Mouse (Mus musculus) left cerebral cortex, adult 2 months (tissue): ENCODE results near the gene Sipa1. TPM values are rescaled to one million over a fixed set of nuclear protein-coding genes. Genes with fewer than 3 reads are reported as not detected.
A peak's percentile ranks its signal among the peaks of the same experiment; 100 is the strongest.

Source experiments
- DNase-seq, 2 experiments: peaks; one replicate each; pipeline ENCODE4 v3.0.0; 2021 to 2022; ENCODE audit warnings: low spot score in 2 of 2, mixed read lengths in 1 of 2; ENCODE audit errors: extremely low spot score in 1 of 2
- H3K27ac ChIP-seq: fragments of 200-600 bp; 2 replicates; pipeline ENCODE4 v1.8.1; 2022
- H3K4me3 ChIP-seq: fragments of 200-600 bp; 2 replicates; pipeline ENCODE4 v1.8.1; 2022
- CTCF ChIP-seq: fragments of 200-600 bp; IDR thresholded peaks from 2 replicates; pipeline ENCODE4 v1.8.1; 2022; ENCODE audit warnings: antibody characterized with exemption, mild to moderate bottlenecking, moderate library complexity
- intact Hi-C: fragments of 180-260 bp; cut with DNase I; formaldehyde crosslinking; loops from one replicate; pipeline ENCODE4 v1.15.1; 2025
- long read RNA-seq, 2 experiments: library from polyadenylated mRNA; stranded (forward); transcript quantifications; one replicate each; pipeline ENCODE4 v2.0.0; 2021; ENCODE audit warnings: borderline mapping rate in 2 of 2
- total RNA-seq, 2 experiments: library from RNA; stranded (reverse); gene quantifications; 2 replicates each; pipeline ENCODE4 v1.2.3; 2021

The Sipa1 gene
- 10 to 100 TPM; 18.2 to 19.0 TPM for total RNA-seq
- long read RNA-seq, experiment 1, transcript Sipa1-203 (17 exons, 3,584 nt) = major isoform, 7 of 28 reads
- long read RNA-seq, experiment 1, partial matches to known transcripts = 4 of 28 reads
- long read RNA-seq, experiment 1, other reads (novel, unspliced or antisense) = 10 of 28 reads
- long read RNA-seq, experiment 2, transcript Sipa1-204 (16 exons, 3,583 nt) = major isoform, 6 of 35 reads
- long read RNA-seq, experiment 2, partial matches to known transcripts = 11 of 35 reads
- long read RNA-seq, experiment 2, other reads (novel, unspliced or antisense) = 11 of 35 reads

DNA sequence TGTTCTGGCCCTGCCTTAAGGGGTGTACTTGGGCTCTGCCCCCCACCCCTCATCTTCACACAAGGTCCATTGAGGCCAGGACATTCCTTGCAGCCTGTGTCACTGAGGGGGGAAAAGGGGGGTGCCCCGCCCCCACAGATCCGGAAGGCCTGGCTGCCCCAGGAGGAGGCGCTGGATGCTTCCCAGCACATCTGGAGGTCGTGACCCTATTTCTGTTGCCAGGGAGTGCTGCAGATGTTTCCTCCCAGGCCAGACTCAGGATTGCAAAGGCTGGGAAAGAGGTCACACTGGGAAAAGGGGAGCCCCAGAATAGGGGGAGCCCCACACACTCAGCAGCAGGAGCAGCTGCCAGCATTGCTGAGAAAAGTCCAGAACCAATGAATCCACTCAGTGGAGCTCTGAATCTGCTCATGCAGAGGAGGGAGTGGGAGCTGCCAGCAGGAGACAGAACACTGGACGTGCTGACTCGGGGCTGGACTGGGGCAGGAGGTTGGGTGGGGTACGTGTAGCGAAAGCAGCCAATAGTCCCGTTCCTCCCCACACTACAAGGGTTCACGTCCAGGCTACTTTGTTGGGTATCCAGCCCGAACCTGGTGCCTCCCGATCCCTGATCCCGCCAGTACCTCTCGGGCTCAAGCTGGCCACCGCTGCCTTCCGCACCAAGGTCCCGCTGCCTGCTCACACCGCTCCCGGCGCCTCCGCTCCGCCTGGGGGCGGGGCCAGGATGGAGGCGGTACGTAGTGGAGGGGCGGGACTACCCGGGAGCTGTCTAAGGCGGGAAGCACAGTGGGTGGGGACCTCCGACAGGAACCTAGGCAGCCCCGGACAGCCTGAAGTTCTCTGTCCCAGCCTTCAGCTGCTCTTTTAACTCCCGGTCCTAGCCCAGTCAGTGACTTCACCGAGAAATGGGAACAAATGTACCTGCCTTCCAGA, at the start of gene Sipa1:
TSS of gene Sipa1 (minus strand) at position 727 of the 933 bp plus-strand sequence.
- TF ChIP-seq CTCF = no peak
- intact Hi-C loops = loop anchor here (2.0 kb wide), 1 partner anchor 66 kb away; the partner anchor contains the start of gene Fam89b
- Histone ChIP-seq H3K27ac (peak within 1 kb of the TSS; percentile 76), H3K4me3 (peak within 1 kb of the TSS; percentile 47)
- DNase-seq = peak; percentile 79 to 80

GRCm38 (mm10) chr19:5713255-5713654, 49.7 kb upstream of the Sipa1 start:
- intact Hi-C loops = loop anchor here (5.0 kb wide), 1 partner anchor 164 kb away; the partner anchor contains the start of genes Frmd8 and Slc25a45
- no peak for DNase-seq
- no peak for TF ChIP-seq CTCF
- H3K4me3 ChIP-seq = no peak overlapping the region
- peak overlapping the region; percentile 32; the same call in 1 of the 2 replicates for H3K27ac ChIP-seq

DNA sequence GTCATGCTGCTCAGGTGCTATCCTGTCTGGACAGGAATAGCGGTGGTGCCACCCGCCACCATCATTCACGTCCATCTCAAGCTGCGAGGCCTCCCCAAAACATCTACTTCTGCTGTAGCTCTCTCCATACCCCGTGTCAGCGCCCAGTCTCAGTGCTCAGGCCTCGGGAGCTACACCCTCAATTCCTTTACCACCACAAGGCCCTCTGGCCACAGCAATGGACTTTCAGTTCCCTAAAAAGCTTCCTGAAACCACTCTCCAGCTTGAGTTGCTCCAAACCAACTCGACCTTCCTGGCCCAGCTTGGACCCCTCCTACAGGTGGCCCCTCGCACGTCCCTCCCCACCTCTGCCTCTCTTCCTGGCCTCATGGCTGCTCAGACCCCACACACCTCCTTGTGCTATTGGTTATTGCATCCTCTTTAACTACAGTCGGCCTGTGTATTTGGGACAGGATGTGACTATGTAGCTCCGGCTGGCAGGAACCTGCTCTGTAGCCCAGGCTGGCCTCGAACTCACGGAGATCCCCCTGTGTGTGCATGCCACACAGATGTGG, 48.5 kb upstream of the Sipa1 start:
- no peak for DNase-seq
- intact Hi-C loops = loop anchor here (1.0 to 5.0 kb wide), 3 partner anchors 17 to 165 kb away; partner anchors contain the start of genes Fam89b, Frmd8 and Slc25a45
- H3K27ac ChIP-seq = no peak overlapping the region
- no peak overlapping the region for H3K4me3 ChIP-seq
- no peak for TF ChIP-seq CTCF

- DNase-seq = peak; percentile 64 to 73
Observed at GRCm38 (mm10) chr19:5711218-5711617, 47.7 kb upstream of the Sipa1 start.

GRCm38 (mm10) chr19:5710581-5710980, 47.1 kb upstream of the Sipa1 start:
- DNase-seq = no peak
- no peak for TF ChIP-seq CTCF
- no peak overlapping the region for H3K4me3 ChIP-seq
- H3K27ac ChIP-seq = no peak overlapping the region
- intact Hi-C loops = loop anchor here (2.0 to 5.0 kb wide), 2 partner anchors 70 to 167 kb away; partner anchors contain the start of genes Frmd8 and Slc25a45

More at GRCm38 (mm10) chr19:5711218-5711617, 47.7 kb upstream of the Sipa1 start:
- intact Hi-C loops = loop anchor here (1.0 to 5.0 kb wide), 3 partner anchors 18 to 166 kb away; partner anchors contain the start of genes Fam89b, Frmd8 and Slc25a45
- peak; percentile 84 for TF ChIP-seq CTCF
- no peak overlapping the region for H3K27ac ChIP-seq
- no peak overlapping the region for H3K4me3 ChIP-seq

- intact Hi-C loops = loop anchor here (2.0 to 5.0 kb wide), 2 partner anchors 71 to 167 kb away; partner anchors contain the start of genes Frmd8 and Slc25a45
- TF ChIP-seq CTCF = no peak
- Histone ChIP-seq H3K27ac (no peak overlapping the region), H3K4me3 (no peak overlapping the region)
- DNase-seq = no peak
Observed at GRCm38 (mm10) chr19:5710068-5710467, 46.6 kb upstream of the Sipa1 start.

DNA sequence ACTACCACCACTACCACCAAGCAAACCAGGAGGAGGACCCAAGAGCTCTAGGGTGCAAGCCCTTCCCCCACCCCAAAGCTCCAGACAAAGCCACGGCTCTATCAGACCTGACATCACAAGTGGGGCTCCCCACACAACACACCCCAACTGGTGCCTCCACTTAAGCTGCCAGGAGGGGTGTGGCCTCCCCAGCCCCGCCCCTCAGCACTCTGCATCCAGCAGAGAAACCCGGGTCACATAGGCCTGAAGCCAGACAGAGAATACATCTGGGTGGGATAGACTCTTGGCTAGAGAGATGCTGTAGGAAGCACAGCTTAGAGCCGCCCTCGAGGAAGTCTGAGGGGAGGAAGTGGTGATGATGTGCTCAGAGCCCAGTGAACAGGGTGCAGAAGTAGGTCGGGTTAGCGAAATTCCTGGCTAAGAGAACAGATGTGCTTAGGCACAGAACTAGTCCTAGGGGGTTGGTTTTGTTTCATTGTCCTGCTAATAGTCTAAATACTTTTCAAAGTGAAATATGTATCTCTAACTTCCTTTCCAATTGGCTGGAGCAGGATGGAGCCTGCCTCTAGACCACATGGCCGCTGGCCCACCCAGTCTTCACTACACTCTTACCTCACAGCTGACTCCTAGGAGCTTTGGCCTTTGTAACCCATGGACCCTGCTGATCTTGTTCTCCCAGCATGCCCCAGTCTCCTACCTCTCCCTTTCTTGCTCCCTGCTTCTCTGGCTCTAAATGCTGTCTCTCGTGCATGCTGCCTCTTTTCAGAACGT, 41.5 kb upstream of the Sipa1 start:
- Histone ChIP-seq H3K27ac (no peak overlapping the region), H3K4me3 (no peak overlapping the region)
- DNase-seq = no peak
- intact Hi-C loops = no loop called here
- no peak for TF ChIP-seq CTCF

DNA sequence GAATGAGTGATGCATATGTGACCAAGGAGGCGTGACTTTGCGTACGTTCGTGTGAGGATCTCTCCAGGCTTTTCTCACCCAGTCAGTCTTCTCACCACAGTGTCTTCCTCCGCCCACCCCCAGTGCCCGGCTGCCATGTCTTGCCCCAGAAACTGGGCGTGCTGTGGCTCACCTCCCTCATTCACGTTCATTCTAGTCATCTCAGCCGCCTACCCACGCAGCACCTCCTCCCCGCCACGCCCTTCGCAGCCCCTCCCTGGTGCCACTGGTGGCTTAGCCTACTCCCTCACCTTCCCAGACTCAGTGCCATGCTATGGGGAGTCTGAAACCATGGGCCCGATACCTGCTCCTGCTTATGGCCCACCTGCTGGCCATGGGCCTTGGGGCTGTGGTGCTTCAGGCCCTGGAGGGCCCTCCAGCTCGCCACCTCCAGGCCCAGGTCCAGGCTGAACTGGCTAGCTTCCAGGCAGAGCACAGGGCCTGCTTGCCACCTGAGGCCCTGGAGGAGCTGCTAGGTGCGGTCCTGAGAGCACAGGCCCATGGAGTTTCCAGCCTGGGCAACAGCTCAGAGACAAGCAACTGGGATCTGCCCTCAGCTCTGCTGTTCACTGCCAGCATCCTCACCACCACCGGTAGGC, 40.8 kb upstream of the Sipa1 start, which contains the start of gene Kcnk7:
TSS of gene Kcnk7 (plus strand) at position 205 of the 638 bp plus-strand sequence.
- intact Hi-C loops = no loop called here
- no peak for TF ChIP-seq CTCF
- DNase-seq = no peak
- Histone ChIP-seq H3K27ac (no peak within 1 kb of the TSS), H3K4me3 (no peak within 1 kb of the TSS)

- DNase-seq = no peak
- H3K27ac ChIP-seq = no peak overlapping the region
- H3K4me3 ChIP-seq = no peak overlapping the region
- TF ChIP-seq CTCF = no peak
- intact Hi-C loops = no loop called here
Observed at GRCm38 (mm10) chr19:5695849-5696462, 32.4 kb upstream of the Sipa1 start.

- intact Hi-C loops = loop anchor here (2.0 kb wide), 1 partner anchor 33 kb away; the partner anchor contains the start of gene Ehbp1l1
- H3K4me3 ChIP-seq = no peak overlapping the region; the same call in 1 of the 2 replicates
Observed at GRCm38 (mm10) chr19:5693801-5694200, 30.3 kb upstream of the Sipa1 start.

More at GRCm38 (mm10) chr19:5693801-5694200, 30.3 kb upstream of the Sipa1 start:
- TF ChIP-seq CTCF = no peak
- no peak for DNase-seq
- H3K27ac ChIP-seq = peak overlapping the region; percentile 87; the same call in 1 of the 2 replicates
